Mouse (Mus musculus) stomach, postnatal 0 days (tissue): ENCODE data around the gene Ptgfrn.

ENCODE experiments used
- CTCF ChIP-seq: IDR thresholded peaks from 2 replicates; pipeline ENCODE4 v1.5.1; 2016; ENCODE audit warnings: antibody characterized with exemption, low read depth, mild to moderate bottlenecking, moderate library complexity
- EP300 ChIP-seq: optimal IDR thresholded peaks from 2 replicates; pipeline ENCODE3; 2016; ENCODE audit warnings: antibody characterized with exemption

DNA sequence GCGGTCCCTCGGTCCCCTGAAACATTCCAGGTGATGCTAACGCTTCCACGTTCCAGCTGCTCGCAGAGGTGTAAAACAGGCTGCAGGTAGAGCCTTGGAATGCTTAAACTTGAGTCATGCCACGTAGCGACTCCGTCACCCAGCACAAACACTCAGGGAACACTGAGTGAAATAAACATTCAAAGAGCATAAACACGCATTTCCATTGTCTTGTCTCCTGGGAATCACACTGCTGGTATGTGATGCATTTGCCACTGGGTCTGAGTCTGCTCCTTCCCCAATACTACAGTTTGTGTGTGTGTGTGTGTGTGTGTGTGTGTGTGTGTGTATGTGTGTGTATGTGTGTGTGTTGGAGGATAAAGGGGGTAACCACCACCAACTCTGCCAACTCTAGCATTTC, 5.2 kb downstream of the Ptgfrn start:
- TF ChIP-seq CTCF: no peak
- no peak for TF ChIP-seq EP300
